Mouse (Mus musculus) intestine, postnatal 0 days (tissue): ENCODE data around the gene Ctbp2. TPM values are rescaled to one million over a fixed set of nuclear protein-coding genes. Genes with fewer than 3 reads are reported as not detected.
A peak's percentile ranks its signal among the peaks of the same experiment; 100 is the strongest.

Experiments
- ATAC-seq: fragments of 200-750 bp; cut with Nextera tagmentation; 2 replicates; pipeline ENCODE4 v1.8.0; 2017; ENCODE audit warnings: mild to moderate bottlenecking, moderate TSS enrichment, moderate library complexity
- H3K27ac ChIP-seq: fragments of 300-500 bp; sonication (generic); 2 replicates; pipeline ENCODE4 v1.5.1; 2014; ENCODE audit warnings: mild to moderate bottlenecking, low read depth, low read length, moderate library complexity
- H3K27me3 ChIP-seq: fragments of 300-500 bp; sonication (generic); replicated peaks from 2 replicates; pipeline ENCODE4 v1.6.1; 2014; ENCODE audit warnings: low read length, mixed read lengths; ENCODE audit not compliant: control insufficient read depth, insufficient read depth
- H3K36me3 ChIP-seq: fragments of 300-500 bp; sonication (generic); 2 replicates; pipeline ENCODE4 v1.6.1; 2014; ENCODE audit warnings: mild to moderate bottlenecking, moderate library complexity; ENCODE audit not compliant: control insufficient read depth, insufficient read depth
- H3K4me1 ChIP-seq: fragments of 300-500 bp; sonication (generic); replicated peaks from 2 replicates; pipeline ENCODE4 v1.6.1; 2014; ENCODE audit warnings: antibody characterized with exemption, low read length, mixed read lengths; ENCODE audit not compliant: control insufficient read depth, insufficient read depth
- H3K4me2 ChIP-seq: fragments of 300-500 bp; sonication (generic); replicated peaks from 2 replicates; pipeline ENCODE4 v1.6.1; 2014; ENCODE audit warnings: low read depth, mild to moderate bottlenecking, moderate library complexity
- H3K4me3 ChIP-seq: fragments of 300-500 bp; sonication (generic); 2 replicates; pipeline ENCODE4 v1.5.1; 2014; ENCODE audit warnings: low read depth, low read length
- H3K9ac ChIP-seq: fragments of 300-500 bp; sonication (generic); 2 replicates; pipeline ENCODE4 v1.6.1; 2014; ENCODE audit warnings: mild to moderate bottlenecking, low read depth, low read length
- H3K9me3 ChIP-seq: fragments of 300-500 bp; sonication (generic); 2 replicates; pipeline ENCODE4 v1.6.1; 2016; ENCODE audit warnings: mixed run types; ENCODE audit not compliant: control insufficient read depth
- CTCF ChIP-seq: sonication (generic); IDR thresholded peaks from 2 replicates; pipeline ENCODE4 v1.5.1; 2016; ENCODE audit warnings: low read depth, mild to moderate bottlenecking, control low read depth, antibody characterized with exemption, moderate library complexity
- WGBS: fragments of 180-500 bp; shearing (Covaris S2); extraction: QIAGEN DNeasy Blood & Tissue Kit; methylation state at CpG from one replicate; pipeline ENCODE4 v1.1.7; 2014; 5-methylcytosine and 5-hydroxymethylcytosine counted together
- polyA plus RNA-seq: library from polyadenylated mRNA; unstranded; fragments of >200 nt; fragmentation: Nextera tagmentation; extraction: Ambion mirVana; gene quantifications from 2 replicates; pipeline ENCODE4 v1.2.1, GENCODE M21; 2015

The Ctbp2 gene
- polyA plus RNA-seq, 1 experiment from 2014 or later, result 42.6 TPM

DNA sequence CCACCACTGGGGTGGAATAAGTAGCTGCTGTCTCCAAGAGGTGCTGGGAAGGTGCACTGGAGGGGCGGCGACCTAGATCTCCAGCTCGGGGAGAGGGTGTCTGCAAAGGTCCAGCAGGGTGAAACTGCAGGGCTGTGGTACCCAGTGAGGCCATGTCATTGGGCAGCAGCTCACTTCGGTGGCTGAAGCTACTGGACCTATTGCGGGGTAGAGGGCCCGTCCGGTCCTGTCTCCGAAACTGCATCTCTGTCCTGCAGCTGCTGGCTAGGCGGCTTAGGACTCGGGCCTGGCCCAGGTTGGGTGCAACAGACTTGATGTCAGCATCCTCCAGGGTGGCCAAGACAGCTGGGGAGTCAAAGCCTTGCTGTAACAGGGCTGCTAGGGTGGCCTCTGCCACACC lies 110.2 kb downstream of the Ctbp2 start:
- no peak for TF ChIP-seq CTCF
- no peaks in the 10 kb centered on the region for H3K27me3 ChIP-seq
- peaks cover 10% of the 10 kb centered on the region for H3K4me1 ChIP-seq
- no peak for ATAC-seq
- no peak overlapping the region for H3K4me2 ChIP-seq
- whole genome bisulfite sequencing, result 88% methylated on average over 10 of the region's 10 CpGs
- no peak overlapping the region for H3K27ac ChIP-seq
- no peak overlapping the region for H3K4me3 ChIP-seq
- H3K9ac ChIP-seq, result no peak overlapping the region
- peaks cover 12% of the 10 kb centered on the region; the same call in 1 of the 2 replicates for H3K36me3 ChIP-seq
- no peaks in the 10 kb centered on the region for H3K9me3 ChIP-seq

GRCm38 (mm10) chr7:133012637-133013366 lies 111.4 kb downstream of the Ctbp2 start:
- H3K27ac ChIP-seq, result no peak overlapping the region
- no peaks in the 10 kb centered on the region for H3K9me3 ChIP-seq
- no peak for TF ChIP-seq CTCF
- no peaks in the 10 kb centered on the region for H3K27me3 ChIP-seq
- ATAC-seq, result no peak
- WGBS, result 26% methylated on average over 14 of the region's 14 CpGs
- H3K4me2 ChIP-seq, result no peak overlapping the region
- H3K36me3 ChIP-seq, result peaks cover 15% of the 10 kb centered on the region; the same call in 1 of the 2 replicates
- H3K4me1 ChIP-seq, result peaks cover 8% of the 10 kb centered on the region
- H3K9ac ChIP-seq, result no peak overlapping the region
- H3K4me3 ChIP-seq, result no peak overlapping the region

DNA sequence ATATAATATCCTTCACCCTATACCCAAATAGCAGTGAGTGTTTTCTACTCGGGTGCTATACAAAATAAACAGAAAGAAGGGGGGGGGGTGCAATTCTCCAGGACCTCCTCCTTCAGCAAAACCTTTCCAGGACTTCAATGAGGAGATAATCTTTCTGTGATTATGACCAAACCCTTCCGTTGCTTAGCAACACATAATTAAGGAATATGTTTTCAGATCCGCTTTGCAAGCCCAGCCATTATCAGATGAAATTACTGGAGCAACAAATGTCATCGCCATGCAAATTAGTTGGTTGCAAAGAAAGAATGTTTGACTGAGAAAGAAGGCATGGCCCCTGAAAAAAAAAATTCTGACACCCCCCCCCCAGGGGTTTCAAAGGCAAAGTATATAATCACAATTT lies 112.5 kb downstream of the Ctbp2 start:
- Histone ChIP-seq H3K4me2 (no peak overlapping the region), H3K4me3 (no peak overlapping the region), H3K27me3 (no peaks in the 10 kb centered on the region), H3K36me3 (peaks cover 15% of the 10 kb centered on the region; the same call in 1 of the 2 replicates), H3K4me1 (peaks cover 11% of the 10 kb centered on the region), H3K9ac (no peak overlapping the region), H3K27ac (no peak overlapping the region), H3K9me3 (no peaks in the 10 kb centered on the region)
- ATAC-seq, result 0 out of 2 replicates have a peak, but pooled peaks have one; percentile 4
- WGBS, result 25% methylated on average over 4 of the region's 4 CpGs
- no peak for TF ChIP-seq CTCF

GRCm38 (mm10) chr7:133011191-133011590 lies 113.0 kb downstream of the Ctbp2 start:
- Histone ChIP-seq H3K4me2 (0 out of 2 replicates have a peak overlapping the region, but pooled peaks have one; percentile 7), H3K9ac (no peak overlapping the region), H3K27ac (peak overlapping the region; percentile 22), H3K4me1 (peaks cover 11% of the 10 kb centered on the region), H3K4me3 (no peak overlapping the region), H3K27me3 (no peaks in the 10 kb centered on the region), H3K36me3 (peaks cover 15% of the 10 kb centered on the region; the same call in 1 of the 2 replicates), H3K9me3 (no peaks in the 10 kb centered on the region)
- 11% methylated on average over 5 of the region's 5 CpGs for WGBS
- no peak for TF ChIP-seq CTCF
- peak; percentile 75 for ATAC-seq

DNA sequence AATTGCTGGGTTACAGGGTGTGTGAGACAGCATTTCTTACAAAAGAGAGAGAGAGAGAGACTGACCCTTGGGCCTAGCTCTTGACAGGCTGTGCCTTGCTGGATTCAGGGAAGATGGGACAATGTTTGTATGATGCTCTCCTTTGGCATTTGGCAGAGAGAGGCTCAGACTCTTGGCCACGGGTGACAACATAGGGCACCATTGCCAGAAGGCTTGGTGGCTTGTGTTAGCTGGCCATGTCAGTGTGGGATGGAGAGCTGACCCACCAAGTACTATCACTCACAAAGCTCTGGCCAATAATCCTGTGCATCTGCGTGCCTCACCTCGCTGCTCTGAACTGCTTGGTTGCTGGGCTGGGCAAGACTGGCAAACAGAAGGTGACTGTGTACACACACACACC lies 113.7 kb downstream of the Ctbp2 start:
- Histone ChIP-seq H3K4me1 (peaks cover 11% of the 10 kb centered on the region), H3K27ac (no peak overlapping the region; the same call in 1 of the 2 replicates), H3K9ac (no peak overlapping the region), H3K9me3 (no peaks in the 10 kb centered on the region), H3K27me3 (no peaks in the 10 kb centered on the region), H3K4me2 (no peak overlapping the region), H3K36me3 (peaks cover 15% of the 10 kb centered on the region; the same call in 1 of the 2 replicates), H3K4me3 (no peak overlapping the region)
- TF ChIP-seq CTCF, result no peak
- 70% methylated on average over 3 of the region's 3 CpGs for WGBS
- no peak for ATAC-seq

DNA sequence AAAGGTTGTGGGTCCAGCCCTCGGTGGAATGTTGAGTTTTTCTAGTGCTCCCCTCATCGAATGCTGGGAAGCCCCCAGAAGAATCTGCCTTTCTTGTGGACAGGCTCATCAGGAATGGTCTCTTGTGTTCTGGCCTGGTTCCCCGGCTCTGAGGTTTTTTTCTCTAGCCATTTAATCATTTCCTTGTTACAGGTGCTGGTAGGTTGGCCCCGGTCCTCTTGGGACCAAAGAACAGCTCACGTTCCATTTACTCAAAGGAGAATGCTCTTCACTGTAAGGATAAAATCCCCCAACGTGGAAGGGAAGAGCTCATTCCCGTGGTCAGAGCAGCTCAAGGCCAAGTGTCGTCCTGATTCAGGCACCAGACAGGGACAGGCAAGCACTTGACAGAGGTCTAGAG lies 114.5 kb downstream of the Ctbp2 start:
- no peak for ATAC-seq
- no peak overlapping the region for H3K4me2 ChIP-seq
- no peaks in the 10 kb centered on the region for H3K9me3 ChIP-seq

More for the DNA sequence above, 114.5 kb downstream of the Ctbp2 start:
- H3K27ac ChIP-seq, result no peak overlapping the region
- no peak for TF ChIP-seq CTCF
- WGBS, result 55% methylated on average over 8 of the region's 8 CpGs
- no peak overlapping the region for H3K9ac ChIP-seq
- no peaks in the 10 kb centered on the region for H3K27me3 ChIP-seq
- H3K4me3 ChIP-seq, result no peak overlapping the region
- H3K4me1 ChIP-seq, result peaks cover 11% of the 10 kb centered on the region
- peaks cover 15% of the 10 kb centered on the region; the same call in 1 of the 2 replicates for H3K36me3 ChIP-seq
